Mouse (Mus musculus) heart, adult 2 months (tissue): Measurements from ENCODE around the gene Ror1. TPM values are rescaled to one million over a fixed set of nuclear protein-coding genes. Genes with fewer than 3 reads are reported as not detected.

Experiments used
- DNase-seq, 2 experiments: peaks; one replicate each; pipeline ENCODE4 v3.0.0; 2021
- H3K27ac ChIP-seq: fragments of 200-600 bp; 2 replicates; pipeline ENCODE4 v1.8.1; 2022
- H3K27me3 ChIP-seq: fragments of 200-500 bp; 2 replicates; pipeline ENCODE4 v1.6.1; 2012; ENCODE audit warnings: mild to moderate bottlenecking, low read length, inconsistent platforms, mixed read lengths; ENCODE audit not compliant: control insufficient read depth, insufficient read depth
- H3K36me3 ChIP-seq: fragments of 200-500 bp; 2 replicates; pipeline ENCODE4 v1.6.1; 2012; ENCODE audit warnings: low read length, inconsistent platforms; ENCODE audit not compliant: control insufficient read depth, insufficient read depth
- H3K4me1 ChIP-seq: fragments of 200-500 bp; 2 replicates; pipeline ENCODE4 v1.6.1; 2011; ENCODE audit warnings: low read length; ENCODE audit not compliant: control insufficient read depth, insufficient read depth
- H3K4me3 ChIP-seq: fragments of 200-600 bp; 2 replicates; pipeline ENCODE4 v1.8.1; 2022
- H3K79me2 ChIP-seq: fragments of 200-500 bp; replicated peaks from 2 replicates; pipeline ENCODE4 v1.6.1; 2012; ENCODE audit warnings: mild to moderate bottlenecking, inconsistent platforms, low read length, moderate library complexity, mixed read lengths; ENCODE audit not compliant: control insufficient read depth, insufficient read depth
- H3K9ac ChIP-seq: fragments of 200-500 bp; 2 replicates; pipeline ENCODE4 v1.6.1; 2012; ENCODE audit warnings: low read depth, mild to moderate bottlenecking, control low read depth, inconsistent platforms, low read length, mixed read lengths
- CTCF ChIP-seq: fragments of 200-600 bp; IDR thresholded peaks from 2 replicates; pipeline ENCODE4 v1.8.1; 2022; ENCODE audit warnings: antibody characterized with exemption, mild to moderate bottlenecking, moderate library complexity
- EP300 ChIP-seq: fragments of 200-500 bp; IDR thresholded peaks from 2 replicates; pipeline ENCODE4 v1.6.1; 2011; ENCODE audit warnings: low read depth, low read length, control low read depth; ENCODE audit not compliant: insufficient read depth
- POLR2A ChIP-seq: fragments of 200-500 bp; IDR thresholded peaks from 2 replicates; pipeline ENCODE4 v1.6.1; 2011; ENCODE audit warnings: mild to moderate bottlenecking, low read depth, low read length, control low read depth; ENCODE audit not compliant: insufficient read depth
- WGBS: fragments of 180-500 bp; shearing (Covaris S2); methylation state at CpG from one replicate; pipeline ENCODE4 v1.1.7; 2018; 5-methylcytosine and 5-hydroxymethylcytosine counted together
- intact Hi-C: fragments of 180-260 bp; cut with DNase I; formaldehyde crosslinking; loops from one replicate; pipeline ENCODE4 v1.15.1; 2025
- polyA plus RNA-seq: library from polyadenylated mRNA; depleted of rRNA; stranded (reverse); fragments of >200 nt; gene quantifications from 2 replicates; pipeline ENCODE4 v1.2.3, GENCODE M21; 2012
- total RNA-seq, 2 experiments: library from RNA; stranded (reverse); gene quantifications; 2 replicates each; pipeline ENCODE4 v1.2.3; 2021

The Ror1 gene
- total and polyA plus RNA-seq, 3 experiments, result 2.3 to 5.0 (median 3.4) TPM

DNA sequence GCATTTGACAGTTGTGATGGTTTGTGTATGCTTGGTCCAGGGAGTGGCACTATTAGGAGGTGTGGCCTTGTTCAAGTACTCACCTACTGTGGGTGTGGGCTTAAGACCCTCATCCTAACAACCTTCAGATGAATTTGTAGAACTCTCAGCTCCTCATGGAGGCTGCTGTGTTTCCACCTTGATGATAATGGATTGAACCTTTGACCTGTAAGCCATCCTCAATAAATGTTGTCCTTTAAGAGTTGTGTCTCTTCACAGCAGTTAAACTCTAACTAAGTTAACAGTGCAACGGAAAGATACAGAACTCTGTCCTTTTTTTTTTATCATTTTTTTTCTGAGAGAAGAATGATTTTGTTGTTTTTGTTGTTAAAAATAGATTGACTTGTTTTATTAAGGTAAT lies 23.8 kb downstream of the Ror1 start:
- H3K4me1 ChIP-seq, result peaks cover 6% of the 10 kb centered on the region
- H3K79me2 ChIP-seq, result no peaks in the 10 kb centered on the region; the same call in 1 of the 2 replicates
- intact Hi-C loops, result no loop called here
- H3K9ac ChIP-seq, result no peak overlapping the region
- no peaks in the 10 kb centered on the region for H3K36me3 ChIP-seq
- no peak for DNase-seq
- H3K27me3 ChIP-seq, result no peaks in the 10 kb centered on the region
- no peak overlapping the region for H3K27ac ChIP-seq
- TF ChIP-seq CTCF, result no peak
- no peak for TF ChIP-seq EP300
- no peak for TF ChIP-seq POLR2A
- 84% methylated on average over 1 of the region's 1 CpGs for WGBS
- no peak overlapping the region for H3K4me3 ChIP-seq

DNA sequence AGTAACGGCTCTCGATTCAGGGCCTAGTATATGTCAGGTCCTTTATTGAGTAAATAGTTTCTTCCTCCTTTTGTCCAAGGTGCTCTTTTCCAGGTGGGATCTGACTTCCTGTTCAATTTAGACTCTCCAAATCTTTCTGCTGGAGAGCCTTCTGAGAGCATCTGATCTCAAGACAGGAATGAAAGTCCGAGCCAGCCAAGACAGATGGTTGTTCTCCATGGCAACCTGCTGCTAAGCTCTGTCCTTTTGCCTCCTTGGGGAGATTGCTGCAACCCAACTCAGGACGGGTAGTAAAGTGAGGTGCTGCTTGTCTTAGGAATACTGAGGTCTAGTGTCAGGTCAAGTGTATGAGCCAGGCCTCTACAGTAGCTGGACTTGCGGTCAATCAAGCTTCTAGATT lies 25.0 kb downstream of the Ror1 start:
- Histone ChIP-seq H3K36me3 (no peaks in the 10 kb centered on the region), H3K79me2 (no peaks in the 10 kb centered on the region; the same call in 1 of the 2 replicates), H3K9ac (no peak overlapping the region), H3K4me1 (peaks cover 5% of the 10 kb centered on the region), H3K27me3 (no peaks in the 10 kb centered on the region), H3K4me3 (no peak overlapping the region), H3K27ac (no peak overlapping the region)
- TF ChIP-seq CTCF (no peak), POLR2A (no peak), EP300 (no peak)
- WGBS, result 82% methylated on average over 5 of the region's 5 CpGs
- intact Hi-C loops, result no loop called here
- DNase-seq, result no peak

DNA sequence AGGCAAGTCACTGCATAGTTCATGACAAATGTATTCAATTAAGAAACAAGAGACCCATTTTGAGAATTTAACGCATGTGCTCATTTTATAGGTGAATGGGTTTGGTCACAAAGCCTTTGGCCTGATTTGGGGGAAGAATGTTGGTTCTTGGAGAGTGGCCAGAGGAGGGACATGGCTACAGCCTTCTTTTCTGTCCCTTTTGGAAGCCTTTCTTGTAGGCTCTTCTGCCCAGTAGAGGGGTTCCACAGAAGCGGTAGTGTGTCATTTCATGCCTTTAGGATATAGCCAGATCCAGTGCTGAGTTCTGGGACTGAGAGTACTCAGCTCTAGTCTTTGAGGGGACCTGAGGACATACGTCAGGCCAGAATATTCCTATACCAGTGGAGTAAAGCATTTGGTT lies 26.8 kb downstream of the Ror1 start:
- H3K9ac ChIP-seq, result no peak overlapping the region
- 93% methylated on average over 3 of the region's 3 CpGs for WGBS
- no peaks in the 10 kb centered on the region for H3K27me3 ChIP-seq
- no peak overlapping the region for H3K4me3 ChIP-seq
- intact Hi-C loops, result no loop called here
- DNase-seq, result no peak
- TF ChIP-seq EP300 (no peak), CTCF (no peak), POLR2A (no peak)
- peaks cover 5% of the 10 kb centered on the region for H3K4me1 ChIP-seq
- no peak overlapping the region for H3K27ac ChIP-seq
- no peaks in the 10 kb centered on the region for H3K36me3 ChIP-seq
- no peaks in the 10 kb centered on the region; the same call in 1 of the 2 replicates for H3K79me2 ChIP-seq

DNA sequence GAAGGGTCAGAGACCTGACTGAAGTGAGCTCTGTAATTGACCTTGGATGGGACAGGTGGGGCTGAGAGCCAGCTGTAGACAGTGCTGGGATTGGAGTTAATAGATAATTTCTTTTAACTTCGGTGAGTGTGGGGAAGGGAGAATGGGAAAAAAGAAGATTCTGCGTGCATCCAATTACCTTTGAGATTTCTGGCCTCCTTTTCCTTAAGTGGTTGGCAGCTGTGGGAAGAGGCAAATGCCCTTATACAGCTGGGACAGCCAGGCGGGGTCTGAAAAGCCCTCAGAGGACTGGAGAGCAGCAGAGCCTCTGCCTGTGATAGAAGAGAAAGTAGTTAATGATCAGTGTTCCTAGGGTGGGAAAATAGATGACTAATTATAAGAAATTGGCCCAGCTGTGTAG lies 27.9 kb downstream of the Ror1 start:
- WGBS, result 71% methylated on average over 3 of the region's 3 CpGs
- no peak for TF ChIP-seq POLR2A
- no peak for TF ChIP-seq EP300
- no peak for TF ChIP-seq CTCF
- intact Hi-C loops, result no loop called here
- H3K9ac ChIP-seq, result no peak overlapping the region
- no peaks in the 10 kb centered on the region for H3K27me3 ChIP-seq
- no peaks in the 10 kb centered on the region; the same call in 1 of the 2 replicates for H3K79me2 ChIP-seq
- H3K36me3 ChIP-seq, result no peaks in the 10 kb centered on the region
- no peak overlapping the region for H3K27ac ChIP-seq
- peaks cover 5% of the 10 kb centered on the region for H3K4me1 ChIP-seq
- DNase-seq, result no peak
- H3K4me3 ChIP-seq, result no peak overlapping the region

DNA sequence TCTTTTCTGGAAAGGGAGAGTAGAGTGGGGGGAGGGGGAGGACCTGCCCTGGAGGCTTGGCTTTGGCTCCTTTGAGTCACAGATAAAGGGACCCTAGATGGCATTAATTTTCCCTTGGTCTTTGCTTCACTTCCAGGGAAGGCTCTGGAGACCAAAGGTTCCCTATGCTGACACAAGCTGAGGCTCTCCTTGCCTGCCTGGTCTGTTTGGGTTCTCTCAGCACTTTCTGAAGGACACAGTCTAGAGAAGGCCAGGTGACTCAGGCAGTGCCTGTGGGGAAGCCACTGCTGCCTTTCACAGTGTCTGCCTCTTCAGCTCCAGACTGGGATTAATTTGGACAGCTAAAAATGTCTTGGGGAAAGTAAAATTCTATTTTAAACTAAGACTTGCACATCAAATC lies 28.5 kb downstream of the Ror1 start:
- no peak overlapping the region for H3K4me3 ChIP-seq
- H3K27ac ChIP-seq, result no peak overlapping the region
- H3K79me2 ChIP-seq, result no peaks in the 10 kb centered on the region; the same call in 1 of the 2 replicates
- H3K27me3 ChIP-seq, result no peaks in the 10 kb centered on the region
- intact Hi-C loops, result no loop called here
- H3K9ac ChIP-seq, result no peak overlapping the region
- H3K4me1 ChIP-seq, result peaks cover 7% of the 10 kb centered on the region
- no peak for TF ChIP-seq EP300
- no peak for DNase-seq
- H3K36me3 ChIP-seq, result 0 out of 2 replicates have a peak, but pooled peaks cover 2% of the 10 kb centered on the region

DNA sequence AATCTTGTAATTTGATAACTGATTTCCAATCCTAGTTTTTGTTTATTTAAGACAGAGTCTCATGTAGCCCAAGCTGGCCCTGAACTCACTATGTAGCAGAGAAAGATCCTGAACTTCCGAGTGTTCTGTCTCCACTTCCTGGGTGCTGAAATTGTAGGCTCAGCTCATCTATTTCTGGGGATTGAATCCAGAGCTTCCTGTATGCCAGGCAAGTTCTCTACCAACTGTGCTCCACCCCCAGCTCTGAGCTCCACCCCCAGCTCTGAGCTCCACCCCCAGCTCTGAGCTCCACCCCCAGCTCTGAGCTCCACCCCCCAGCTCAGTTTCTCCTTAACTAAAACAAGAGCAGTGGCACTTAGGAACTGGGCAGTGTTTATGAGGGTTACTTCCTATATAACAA lies 29.3 kb downstream of the Ror1 start:
- Histone ChIP-seq H3K36me3 (0 out of 2 replicates have a peak, but pooled peaks cover 3% of the 10 kb centered on the region), H3K27ac (no peak overlapping the region), H3K27me3 (no peaks in the 10 kb centered on the region), H3K9ac (no peak overlapping the region), H3K79me2 (no peaks in the 10 kb centered on the region), H3K4me3 (no peak overlapping the region), H3K4me1 (peaks cover 7% of the 10 kb centered on the region)
- no peak for DNase-seq
- TF ChIP-seq POLR2A, result no peak
- TF ChIP-seq EP300, result no peak
- no peak for TF ChIP-seq CTCF
- intact Hi-C loops, result no loop called here
- 56% methylated on average over 1 of the region's 1 CpGs for WGBS
